Mouse (Mus musculus) adrenal gland, adult 18-20 months (tissue): ENCODE results near the gene Tm9sf1. TPM values are rescaled to one million over a fixed set of nuclear protein-coding genes. Genes with fewer than 3 reads are reported as not detected.
A peak's percentile ranks its signal among the peaks of the same experiment; 100 is the strongest.

Experiments
- DNase-seq, 2 experiments: peaks; one replicate each; pipeline ENCODE4 v3.0.0; 2021 to 2022; ENCODE audit warnings: low spot score in 2 of 2
- long read RNA-seq, 2 experiments: library from polyadenylated mRNA; stranded (forward); transcript quantifications; one replicate each; pipeline ENCODE4 v2.0.0; 2021
- total RNA-seq, 2 experiments: library from RNA; stranded (reverse); gene quantifications; 1 replicate in 1 of 2; 2 replicates in 1 of 2; pipeline ENCODE4 v1.2.3; 2021

Tm9sf1 gene
- 10 to 100 TPM; 70.2 to 84.9 TPM for total RNA-seq
- long read RNA-seq, experiment 1, transcript Tm9sf1-205 (6 exons, 2,517 nt): minor isoform, 6 of 81 reads
- long read RNA-seq, experiment 1, transcript Tm9sf1-202 (6 exons, 2,164 nt): minor isoform, 6 of 81 reads
- long read RNA-seq, experiment 1, transcript Tm9sf1-201 (5 exons, 2,382 nt): major isoform, 42 of 81 reads
- long read RNA-seq, experiment 1, partial matches to known transcripts: 3 of 81 reads
- long read RNA-seq, experiment 1, other reads (novel, unspliced or antisense): 22 of 81 reads
- long read RNA-seq, experiment 2, transcript Tm9sf1-206 (2 exons, 2,271 nt): minor isoform, 5 of 247 reads
- long read RNA-seq, experiment 2, transcript Tm9sf1-205 (6 exons, 2,517 nt): minor isoform, 14 of 247 reads
- long read RNA-seq, experiment 2, transcript Tm9sf1-201 (5 exons, 2,382 nt): major isoform, 148 of 247 reads
- long read RNA-seq, experiment 2, transcript Tm9sf1-202 (6 exons, 2,164 nt): minor isoform, 12 of 247 reads
- long read RNA-seq, experiment 2, partial matches to known transcripts: 17 of 247 reads
- long read RNA-seq, experiment 2, other reads (novel, unspliced or antisense): 51 of 247 reads

GRCm38 (mm10) chr14:55643060-55643907 is at the start of gene Tm9sf1:
Tm9sf1 (minus strand) TSS chr14:55643806.
- DNase-seq: peak; percentile 86 to 89

GRCm38 (mm10) chr14:55689433-55689832 is 45.8 kb upstream of the Tm9sf1 start:
- no peak for DNase-seq

GRCm38 (mm10) chr14:55682118-55682493 is 38.5 kb upstream of the Tm9sf1 start:
- DNase-seq: no peak

GRCm38 (mm10) chr14:55681160-55682117 is 37.8 kb upstream of the Tm9sf1 start, which contains the start of gene Tinf2:
Tinf2 (minus strand) TSS chr14:55681820.
- peak; percentile 92 to 94 for DNase-seq

GRCm38 (mm10) chr14:55677615-55678014 is 34.0 kb upstream of the Tm9sf1 start:
- no peak for DNase-seq

- DNase-seq: no peak
Observed at GRCm38 (mm10) chr14:55672741-55673060, 29.1 kb upstream of the Tm9sf1 start.

GRCm38 (mm10) chr14:55671833-55672740 is 28.5 kb upstream of the Tm9sf1 start, which contains the start of the genes Gmpr2 and Nedd8:
Gmpr2 (plus strand) TSS chr14:55671941.
Nedd8 (minus strand) TSS chr14:55672124.
- DNase-seq: peak; percentile 73 to 85

- DNase-seq: no peak
Observed at GRCm38 (mm10) chr14:55671486-55671832, 27.9 kb upstream of the Tm9sf1 start.

- DNase-seq: no peak
Observed at GRCm38 (mm10) chr14:55660636-55661035, 17.0 kb upstream of the Tm9sf1 start.

- DNase-seq: peak; percentile 71 to 72
Observed at GRCm38 (mm10) chr14:55659960-55660573, 16.5 kb upstream of the Tm9sf1 start, which contains the start of gene Mdp1. Mdp1 (minus strand) TSS chr14:55660508.

GRCm38 (mm10) chr14:55658011-55658410 is 14.4 kb upstream of the Tm9sf1 start:
- peak in 1 of 2 experiments; percentile 47 for DNase-seq

- DNase-seq: no peak
Observed at GRCm38 (mm10) chr14:55656935-55657334, 13.3 kb upstream of the Tm9sf1 start.

- DNase-seq: no peak
Observed at GRCm38 (mm10) chr14:55651528-55651927, 7.9 kb upstream of the Tm9sf1 start.

- DNase-seq: no peak
Observed at GRCm38 (mm10) chr14:55649884-55650283, 6.3 kb upstream of the Tm9sf1 start, which contains the start of gene Tssk4. Tssk4 (plus strand) TSS chr14:55650184.

- no peak for DNase-seq
Observed at GRCm38 (mm10) chr14:55644261-55644888, 769 bp upstream of the Tm9sf1 start.

- no peak for DNase-seq
Observed at GRCm38 (mm10) chr14:55642679-55643059, 937 bp downstream of the Tm9sf1 start.

- no peak for DNase-seq
Observed at GRCm38 (mm10) chr14:55641291-55641690, 2.3 kb downstream of the Tm9sf1 start.

GRCm38 (mm10) chr14:55640816-55641215 is 2.8 kb downstream of the Tm9sf1 start:
- no peak for DNase-seq
